Mouse (Mus musculus) frontal cortex, postnatal 25 days (tissue): ENCODE results near the gene Egr2.

ENCODE experiments used
- DNase-seq, 2 experiments: peaks; one replicate each; pipeline ENCODE4 v3.0.0; 2022; ENCODE audit warnings: low spot score in 2 of 2

The Egr2 gene

DNA sequence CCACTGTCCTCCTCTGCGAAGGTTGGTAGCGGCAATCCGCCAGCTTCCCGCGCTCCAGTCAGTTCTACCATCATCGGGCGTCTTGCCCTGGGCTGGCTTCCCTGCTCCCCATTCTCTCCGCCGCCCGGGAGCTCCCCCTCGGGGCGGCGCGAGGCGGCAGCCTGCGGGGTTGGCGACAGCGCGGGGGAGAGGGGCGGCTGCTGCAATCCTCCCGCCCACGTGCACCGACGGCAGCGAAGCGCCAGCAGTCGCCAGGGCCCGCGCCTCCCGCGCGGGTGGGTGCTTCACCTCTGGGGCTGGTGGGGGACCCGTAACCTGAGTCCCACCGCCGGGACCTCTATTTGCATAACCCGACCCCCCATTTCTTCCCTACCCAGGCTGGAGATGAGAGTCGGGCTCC is at the start of gene Egr2:
Gene Egr2 (plus strand): TSS at position 220 of the 400 bp plus-strand sequence.
- no peak for DNase-seq

DNA sequence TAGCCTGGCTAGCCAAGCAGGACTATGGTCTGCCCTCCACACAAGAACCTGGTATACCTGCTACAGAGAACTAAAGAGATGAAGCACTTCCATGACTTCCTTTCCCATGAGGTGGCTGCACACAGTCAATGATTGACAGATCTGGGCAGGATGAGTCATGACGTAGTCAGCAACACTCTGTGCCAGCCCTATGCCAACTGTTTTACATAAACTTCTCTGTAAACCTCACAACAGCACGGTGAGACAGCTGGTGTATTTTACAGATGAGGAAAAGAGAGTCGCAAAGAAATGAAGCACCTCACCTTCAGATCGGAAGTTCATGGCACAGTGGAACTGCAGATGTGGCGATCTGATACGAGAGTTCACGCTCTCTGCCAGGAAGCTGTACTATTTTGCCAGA is 47.8 kb upstream of the Egr2 start:
- DNase-seq, result peak in 1 of 2 experiments; percentile 13

DNA sequence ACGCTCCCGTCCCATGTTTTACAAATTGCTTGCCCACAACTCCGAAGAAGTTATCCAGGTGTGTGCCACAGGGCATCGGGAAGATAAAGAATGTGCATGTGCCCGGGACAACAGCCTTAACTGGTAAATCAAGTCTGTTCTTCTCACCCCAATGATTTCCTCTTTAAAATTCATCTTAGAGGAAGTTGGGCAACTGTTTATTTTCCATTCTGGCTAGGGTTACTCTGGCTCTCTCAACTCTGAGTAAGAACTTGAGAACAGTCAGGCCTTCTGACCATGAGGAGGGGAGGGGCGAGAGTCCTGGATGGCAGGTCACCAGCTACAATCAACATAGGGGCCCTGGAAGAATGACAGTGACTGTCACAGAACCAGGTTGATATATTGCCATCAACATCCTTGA is 45.4 kb upstream of the Egr2 start:
- no peak for DNase-seq

DNA sequence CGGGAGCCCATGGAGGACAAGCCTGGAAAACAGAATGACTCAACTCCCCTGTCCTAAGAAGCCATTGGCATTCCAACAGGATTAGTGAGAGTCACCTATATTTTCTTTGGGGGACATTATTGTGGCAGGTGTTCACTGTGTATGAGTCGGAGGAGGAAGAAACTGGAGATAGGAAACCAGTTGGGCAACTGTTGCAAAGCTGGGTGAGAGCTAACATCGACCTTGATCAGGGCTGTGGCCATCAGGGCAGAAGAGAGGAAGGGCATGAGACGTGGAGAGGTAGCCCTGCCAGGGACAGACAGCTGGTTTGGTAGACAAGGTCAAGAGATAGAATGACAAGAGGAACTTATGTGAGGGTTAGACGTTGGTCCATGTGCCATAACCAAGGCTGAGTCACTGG is 44.6 kb upstream of the Egr2 start:
- DNase-seq, result no peak

DNA sequence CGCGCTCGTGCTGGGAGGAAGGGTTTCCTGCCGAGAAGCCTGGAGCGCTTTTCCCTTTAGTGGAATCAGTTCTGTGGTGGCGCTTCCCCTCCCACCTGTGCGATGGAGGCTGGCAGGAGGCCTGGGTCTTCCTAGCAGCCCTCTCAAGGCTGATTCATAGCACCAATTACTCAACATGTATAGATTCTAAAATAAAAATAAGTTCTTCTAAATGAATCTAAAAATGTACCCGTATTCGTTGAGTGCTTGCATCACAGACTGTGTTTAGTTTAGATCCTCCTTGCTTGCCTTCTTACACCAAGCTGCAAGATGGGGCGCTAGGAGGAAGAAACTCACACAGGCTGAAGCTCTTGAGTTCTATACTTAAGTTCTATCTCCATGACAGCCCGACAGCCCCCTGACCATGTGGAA is 43.1 kb upstream of the Egr2 start:
- peak; percentile 14 to 60 for DNase-seq

DNA sequence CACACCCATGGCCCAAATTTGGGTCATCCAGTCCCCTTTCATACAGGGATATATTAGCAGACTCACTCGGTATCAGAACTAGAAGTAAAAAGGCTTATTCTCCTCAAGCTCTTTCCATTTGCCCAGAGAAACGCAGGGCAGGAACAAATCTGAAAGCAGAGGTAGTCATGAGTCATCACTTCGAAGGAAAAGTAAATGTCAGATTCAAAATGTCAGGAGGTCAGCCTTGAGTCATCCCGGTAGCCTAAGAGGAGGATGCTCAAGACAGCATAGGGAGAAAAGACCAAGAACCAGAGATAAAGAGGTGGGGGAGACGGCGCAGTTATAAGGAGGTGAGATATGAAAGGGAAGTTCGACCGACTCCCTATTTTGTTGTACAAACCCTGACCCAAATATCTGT is 41.7 kb upstream of the Egr2 start:
- DNase-seq, result no peak

DNA sequence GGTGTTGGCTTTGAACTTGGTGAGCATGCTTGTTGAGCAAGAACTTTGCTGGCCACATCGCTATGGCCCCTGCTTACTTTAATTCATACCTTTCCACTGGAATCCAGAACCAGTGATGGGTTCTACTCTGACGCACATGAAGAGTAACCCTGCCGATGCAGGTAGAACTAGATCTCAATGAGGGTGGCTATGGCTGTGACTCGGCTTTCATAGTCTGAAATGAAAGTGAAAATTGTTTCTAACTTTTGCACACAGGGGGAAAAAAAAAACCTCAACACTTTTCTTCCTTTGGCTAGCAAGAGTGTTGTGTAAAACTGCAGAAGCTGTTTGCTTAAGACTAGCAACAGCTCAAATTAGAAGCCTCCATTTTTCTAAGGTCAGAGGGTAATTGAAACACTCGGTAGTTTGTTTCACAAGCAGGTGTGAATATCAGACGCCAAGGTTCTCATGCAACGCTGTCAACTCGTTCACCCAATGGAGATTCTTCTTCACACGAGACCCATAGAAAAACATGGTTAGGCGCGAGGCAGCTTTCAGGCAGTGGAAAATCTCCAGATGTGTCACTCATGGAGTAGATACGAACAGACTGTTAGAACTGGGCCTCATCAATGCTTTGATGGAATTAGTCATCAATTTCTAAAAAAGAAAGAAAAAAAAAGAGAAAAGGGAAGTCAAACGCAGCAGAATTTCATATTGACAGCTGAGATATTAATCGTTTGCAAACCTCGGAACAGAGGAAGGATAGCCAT is 38.0 kb upstream of the Egr2 start:
- DNase-seq, result no peak

DNA sequence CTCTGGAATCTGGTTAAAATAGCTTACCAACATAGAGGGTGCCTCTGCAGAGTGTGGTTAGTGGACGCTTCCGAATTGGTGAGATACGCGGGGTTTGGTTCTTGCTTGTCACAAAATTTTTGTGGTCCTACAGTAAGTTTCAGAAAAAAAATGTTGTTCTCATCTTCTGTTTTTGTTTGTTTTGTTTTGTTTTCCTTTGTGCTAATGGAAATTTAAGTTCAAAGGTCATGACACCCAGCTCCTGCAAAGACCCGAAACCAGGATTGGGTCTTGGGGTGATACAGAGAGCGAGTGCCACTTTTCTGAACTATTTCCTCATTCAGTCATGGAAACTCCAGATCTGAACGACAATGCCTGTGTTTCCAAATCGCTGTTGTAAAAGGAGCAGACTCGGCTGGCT is 37.3 kb upstream of the Egr2 start:
- DNase-seq, result no peak

DNA sequence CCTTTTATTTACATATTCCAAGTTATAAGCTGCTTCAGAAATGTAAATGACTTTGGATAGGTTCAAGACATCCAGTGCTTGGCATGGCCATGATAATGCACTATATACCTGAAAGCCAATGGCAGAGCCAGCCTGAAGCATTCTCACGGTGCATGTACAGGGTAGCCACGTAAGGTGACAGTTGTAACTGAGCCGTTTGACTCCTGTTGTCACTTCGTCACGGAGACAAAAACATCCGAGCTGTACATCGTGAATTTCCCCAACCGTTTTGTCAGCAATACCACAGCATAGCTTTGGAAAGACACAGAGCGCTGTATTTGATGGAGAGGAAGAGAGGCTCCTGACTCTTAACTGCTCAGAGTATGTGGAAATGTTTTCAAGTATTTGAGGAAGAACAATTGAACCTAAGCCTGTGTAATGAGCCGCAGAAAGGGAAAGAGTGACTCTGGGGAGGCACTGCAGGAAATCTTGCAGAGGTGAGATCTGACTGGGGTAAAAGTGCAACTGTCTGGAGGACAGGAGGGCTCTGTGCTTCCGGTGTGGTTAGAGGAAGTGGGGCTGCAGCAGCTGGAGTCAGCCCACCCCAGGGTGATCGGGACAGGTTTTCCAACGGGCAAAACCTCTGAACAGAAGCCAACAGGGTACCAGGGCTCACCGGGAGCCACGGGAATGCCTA is 31.8 kb upstream of the Egr2 start:
- no peak for DNase-seq

DNA sequence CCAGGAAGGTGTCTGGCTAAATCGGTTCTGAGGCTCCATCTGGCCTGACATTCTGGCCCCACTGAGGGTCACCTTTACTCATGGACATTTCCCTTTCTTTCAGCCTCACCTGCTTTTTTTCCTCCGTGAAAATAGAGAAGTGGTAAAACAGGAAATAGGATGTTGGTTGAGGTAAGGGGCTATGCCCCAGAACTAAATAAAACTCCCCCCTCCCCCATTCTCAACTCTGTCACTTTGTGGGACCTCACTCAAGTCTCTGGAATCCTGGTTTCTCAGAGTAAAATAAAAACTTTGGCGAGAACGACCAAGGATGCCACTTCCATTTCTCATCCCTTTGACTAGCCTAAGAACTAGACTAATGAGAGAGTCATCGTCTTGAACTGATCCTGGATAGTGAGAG is 31.2 kb upstream of the Egr2 start:
- no peak for DNase-seq

DNA sequence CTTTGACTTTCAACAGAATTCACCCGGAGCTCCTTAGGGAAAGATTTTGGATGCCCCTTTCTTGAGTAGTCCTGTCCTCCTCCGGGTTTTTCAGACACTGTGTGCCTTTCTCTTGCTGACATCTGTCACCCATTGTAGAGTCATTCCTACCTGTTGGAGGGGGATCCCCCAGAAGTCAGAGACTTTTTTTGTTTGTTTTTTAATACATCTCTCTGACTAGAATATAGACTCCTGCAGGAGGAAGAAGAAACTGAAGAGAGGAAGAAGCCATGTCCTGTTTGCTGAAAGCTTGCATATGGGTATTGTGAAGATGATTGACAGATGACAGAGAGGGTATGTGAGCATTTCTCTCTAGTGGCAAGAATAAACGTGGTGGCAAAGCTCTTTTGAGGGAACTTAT is 30.0 kb upstream of the Egr2 start:
- DNase-seq, result no peak

DNA sequence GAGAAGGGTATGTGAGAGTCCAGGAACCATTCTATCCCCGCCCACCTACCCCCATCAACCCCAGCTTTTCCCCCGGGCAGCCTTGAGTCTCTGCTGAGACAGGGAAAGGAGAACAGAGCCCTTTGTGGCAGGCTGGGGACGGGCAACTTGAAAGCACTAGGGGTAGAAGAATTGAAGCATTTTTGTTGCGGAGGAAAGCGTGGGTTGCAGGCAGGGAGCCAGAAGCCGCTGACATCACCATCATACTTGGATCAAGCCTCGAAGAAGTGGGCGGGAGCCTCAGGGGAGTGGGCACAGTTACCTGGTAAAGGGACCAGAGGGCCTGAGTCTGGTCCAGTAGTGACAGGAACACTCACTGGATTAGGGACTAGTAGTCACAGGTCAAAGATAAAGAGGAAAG is 23.1 kb upstream of the Egr2 start:
- DNase-seq, result peak; percentile 17 to 34

DNA sequence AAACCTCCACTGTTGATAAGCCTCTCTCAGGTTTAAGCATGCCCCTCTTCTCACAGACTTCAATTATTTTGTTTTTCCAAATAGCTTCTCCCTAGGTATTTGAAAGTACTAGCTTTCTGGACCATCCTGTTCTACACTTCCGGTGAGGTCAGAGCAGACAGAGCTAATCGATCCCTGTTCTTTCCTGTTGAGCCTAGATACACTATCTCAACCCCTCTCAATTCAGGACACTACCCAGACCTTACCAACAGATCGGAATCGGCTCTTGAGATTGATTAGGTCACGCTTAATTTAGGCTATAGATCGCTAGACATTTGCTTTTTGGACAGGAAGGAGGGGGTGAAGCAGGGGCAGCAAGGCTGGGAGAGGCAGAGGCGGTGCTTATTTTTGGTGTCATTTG is 22.4 kb upstream of the Egr2 start:
- no peak for DNase-seq

DNA sequence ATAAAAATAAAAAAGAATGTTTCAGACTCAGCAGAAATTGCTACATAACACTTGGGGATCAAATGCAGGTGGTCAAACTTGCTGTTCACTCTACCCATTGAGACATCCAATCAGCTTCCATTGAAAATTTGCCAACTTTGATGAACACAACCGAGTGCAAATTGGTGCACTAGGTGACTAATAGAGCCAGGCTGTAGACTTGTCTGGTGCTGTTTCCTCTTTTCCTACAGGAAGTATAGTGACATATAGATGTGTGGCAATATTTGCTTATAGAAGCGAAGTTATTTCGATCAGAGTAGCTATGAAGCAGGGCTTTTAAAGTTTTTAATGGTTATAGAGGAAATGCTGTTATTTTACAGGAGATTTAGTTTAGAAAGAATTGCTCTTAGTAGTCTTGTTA is 16.5 kb upstream of the Egr2 start:
- no peak for DNase-seq

DNA sequence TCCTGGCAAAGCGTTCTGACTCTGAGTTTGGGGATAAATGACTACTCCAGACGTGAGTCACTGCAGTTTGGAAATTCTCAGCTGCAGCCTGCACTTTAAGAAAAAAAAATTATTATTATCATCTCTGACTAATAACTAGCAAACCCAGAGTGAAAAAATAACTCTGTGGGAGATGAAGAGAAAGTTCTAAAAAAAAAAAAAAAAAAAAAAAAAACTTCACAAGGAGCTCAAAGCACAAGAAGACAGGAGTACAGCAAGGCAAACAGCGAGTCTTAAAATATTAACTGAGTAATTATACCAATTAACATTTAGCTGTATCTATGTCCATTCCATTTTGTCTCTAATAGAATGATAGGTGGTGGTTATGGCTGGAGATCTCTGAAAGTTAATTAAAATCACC is 11.1 kb upstream of the Egr2 start:
- DNase-seq, result no peak

DNA sequence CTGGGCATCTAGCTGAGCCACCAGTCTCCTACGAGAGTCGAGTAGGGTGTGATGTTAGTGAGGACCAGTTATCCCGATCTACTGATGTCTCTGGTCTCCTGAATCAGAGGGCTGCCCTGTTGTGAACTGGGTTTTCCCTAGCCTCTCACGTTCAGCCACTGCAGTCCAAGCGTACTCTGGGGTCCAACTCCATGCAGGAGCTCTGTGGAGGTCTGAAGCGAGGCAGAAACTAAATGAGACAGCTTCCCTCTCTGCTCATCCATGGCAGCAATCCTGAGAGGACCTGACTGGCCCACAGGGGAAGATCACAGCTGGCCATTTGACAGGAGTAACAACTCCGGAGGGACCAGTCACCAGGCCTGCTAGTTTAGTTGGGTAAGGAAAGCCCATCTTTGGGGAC is 10.6 kb upstream of the Egr2 start:
- DNase-seq, result no peak

DNA sequence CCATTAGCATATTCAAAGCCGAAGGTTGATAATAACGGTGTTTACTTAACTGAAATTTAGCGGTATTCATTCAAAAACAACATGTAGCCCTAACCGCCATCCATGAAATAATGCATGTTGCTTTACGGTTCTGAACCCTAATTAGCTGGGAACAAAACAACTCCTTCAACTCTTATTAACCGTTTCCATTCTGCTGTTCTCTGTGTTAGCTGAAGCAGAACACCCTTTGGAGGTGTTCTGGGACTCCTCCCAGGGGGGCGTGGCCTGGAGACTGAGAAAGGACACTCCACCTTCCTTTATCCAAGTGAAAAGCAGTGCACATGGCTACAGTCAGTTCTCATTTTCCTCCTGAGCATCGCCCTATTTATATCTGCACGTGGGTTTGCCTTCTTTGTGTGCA is 8.8 kb upstream of the Egr2 start:
- no peak for DNase-seq

DNA sequence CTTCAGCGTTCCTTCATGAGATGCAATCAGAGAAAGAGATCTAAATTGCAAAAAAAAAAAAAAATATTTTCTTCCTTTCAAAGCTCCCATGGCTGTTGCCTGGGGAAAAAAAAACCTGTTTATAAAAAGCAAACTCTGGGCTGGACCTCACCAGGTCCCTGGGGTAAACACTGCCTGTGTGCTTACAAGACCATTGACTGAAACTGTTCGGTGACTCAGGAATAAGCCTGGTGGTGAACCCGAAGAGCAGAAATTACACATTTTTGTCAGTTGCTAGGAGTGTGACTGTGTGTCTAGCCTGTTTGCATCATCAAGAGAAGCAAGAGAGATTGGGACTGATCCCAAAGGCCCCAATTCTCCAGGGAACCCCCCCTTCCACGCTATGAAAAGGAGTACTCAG is 5.5 kb upstream of the Egr2 start:
- no peak for DNase-seq

DNA sequence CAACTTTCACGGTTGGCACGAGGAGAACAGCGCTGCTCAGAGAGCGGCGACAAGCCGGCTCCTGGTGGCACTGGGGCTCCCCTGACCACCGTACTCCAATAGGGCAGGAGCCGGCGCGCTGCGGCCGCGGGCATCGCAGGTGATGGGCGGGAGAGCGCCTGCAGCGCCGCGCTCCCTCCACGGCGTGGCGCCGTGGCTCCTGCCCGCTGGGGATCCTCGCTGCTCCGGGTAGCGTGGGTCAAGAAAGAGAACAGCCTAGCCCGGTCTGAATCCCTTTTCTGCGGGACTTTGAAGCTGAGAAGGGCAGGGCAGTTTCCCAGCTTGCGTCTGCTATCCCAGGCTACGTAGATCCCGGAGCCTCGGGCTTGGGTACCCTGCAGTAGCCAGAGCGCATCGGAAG is 697 bp downstream of the Egr2 start:
- DNase-seq, result peak; percentile 43 to 54

DNA sequence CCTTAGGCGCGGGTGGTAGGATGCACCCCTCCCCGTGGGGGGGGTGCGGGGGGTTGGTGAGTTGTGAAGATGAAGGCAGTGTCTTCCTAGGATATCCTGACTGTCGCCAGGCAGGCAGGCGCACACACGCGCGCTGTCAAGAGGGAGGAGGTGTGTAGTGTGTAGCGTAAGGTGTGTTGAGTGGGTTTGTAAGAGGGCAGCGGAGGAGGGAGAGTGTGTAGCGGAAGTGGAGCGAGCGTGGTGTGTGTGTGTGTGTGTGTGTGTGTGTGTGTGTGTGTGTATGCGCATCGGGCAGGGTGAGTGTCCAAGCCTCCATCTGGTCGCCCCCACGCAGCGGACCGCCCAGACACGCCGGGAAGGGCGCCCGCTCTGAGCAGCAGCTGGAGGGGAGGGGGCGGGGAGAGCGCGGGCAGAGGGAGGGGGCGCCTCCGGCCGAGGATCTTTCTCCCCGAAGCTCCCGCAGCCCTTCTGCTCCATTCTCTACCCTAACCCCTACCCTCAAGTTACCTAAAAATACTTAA is 1.4 kb downstream of the Egr2 start:
- peak; percentile 31 to 55 for DNase-seq

DNA sequence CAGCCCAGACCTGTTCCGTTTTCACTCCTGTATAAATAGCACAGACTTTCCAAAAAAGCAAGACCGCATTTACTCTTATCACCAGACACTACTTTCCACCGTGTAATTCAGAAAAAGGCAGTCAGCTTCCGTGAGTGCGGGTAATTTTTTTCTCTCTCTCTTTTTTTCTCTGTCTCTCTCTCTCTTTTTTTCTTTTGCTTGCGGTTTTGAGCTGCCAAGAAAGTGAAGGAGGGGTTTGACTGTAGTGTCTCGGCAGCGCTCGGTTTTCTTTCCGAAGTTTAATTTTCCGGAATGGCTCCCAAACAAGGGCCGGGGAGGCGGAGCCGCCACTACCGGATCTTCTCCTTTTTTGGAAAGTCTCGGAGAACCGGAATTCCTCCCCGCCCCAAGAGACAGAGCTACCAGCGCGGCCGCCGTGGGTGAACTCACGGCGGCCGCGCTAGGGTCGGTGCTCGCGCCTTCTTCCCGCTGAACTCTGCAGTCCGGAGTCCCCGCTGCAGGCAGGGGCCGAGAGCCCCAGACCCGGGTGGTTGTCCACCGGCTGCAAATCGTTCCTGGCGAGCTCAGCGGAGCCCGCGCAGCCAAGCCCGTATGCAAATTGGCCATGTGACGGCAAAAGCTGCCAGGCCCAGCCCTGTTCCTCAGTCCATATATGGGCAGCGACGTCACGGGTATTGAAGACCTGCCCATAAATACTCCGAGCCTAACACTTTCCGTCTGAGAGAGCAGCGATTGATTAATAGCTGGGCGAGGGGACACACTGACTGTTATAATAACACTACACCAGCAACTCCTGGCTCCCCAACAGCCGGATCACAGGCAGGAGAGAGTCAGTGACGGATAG is 2.1 kb downstream of the Egr2 start:
- DNase-seq, result peak; percentile 68 to 79

DNA sequence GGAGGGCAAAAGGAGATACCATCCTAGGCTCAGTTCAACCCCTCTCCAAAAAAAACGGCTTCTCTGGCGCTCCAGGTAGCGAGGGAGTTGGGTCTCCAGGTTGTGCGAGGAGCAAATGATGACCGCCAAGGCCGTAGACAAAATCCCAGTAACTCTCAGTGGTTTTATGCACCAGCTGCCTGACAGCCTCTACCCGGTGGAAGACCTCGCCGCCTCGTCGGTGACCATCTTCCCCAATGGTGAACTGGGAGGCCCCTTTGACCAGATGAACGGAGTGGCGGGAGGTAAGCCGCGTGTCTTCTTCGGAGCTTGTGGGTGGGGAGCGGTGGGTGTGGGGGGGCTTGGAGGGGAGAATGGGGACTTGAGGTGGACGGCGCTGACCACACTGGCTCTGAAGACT is 2.8 kb downstream of the Egr2 start:
- no peak for DNase-seq
